Mouse (Mus musculus) neural tube, embryonic 12.5 days (tissue): ENCODE results near the gene Usp2. TPM values are rescaled to one million over a fixed set of nuclear protein-coding genes. Genes with fewer than 3 reads are reported as not detected.

Experiments
- ATAC-seq: fragments of 200-750 bp; cut with Nextera tagmentation; 2 replicates; pipeline ENCODE4 v1.8.0; 2017; ENCODE audit warnings: low read depth, mild to moderate bottlenecking, moderate TSS enrichment, moderate library complexity; ENCODE audit not compliant: low FRiP score
- H3K27ac ChIP-seq: fragments of 300-500 bp; sonication (generic); 2 replicates; pipeline ENCODE4 v1.5.1; 2016
- H3K27me3 ChIP-seq: fragments of 300-500 bp; sonication (generic); replicated peaks from 2 replicates; pipeline ENCODE4 v1.6.1; 2016; ENCODE audit warnings: mild to moderate bottlenecking
- H3K36me3 ChIP-seq: fragments of 300-500 bp; sonication (generic); 2 replicates; pipeline ENCODE4 v1.6.1; 2016; ENCODE audit warnings: mild to moderate bottlenecking
- H3K4me1 ChIP-seq: fragments of 300-500 bp; sonication (generic); 2 replicates; pipeline ENCODE4 v1.6.1; 2016
- H3K4me2 ChIP-seq: fragments of 300-500 bp; sonication (generic); replicated peaks from 2 replicates; pipeline ENCODE4 v1.6.1; 2016; ENCODE audit warnings: mild to moderate bottlenecking
- H3K4me3 ChIP-seq: fragments of 300-500 bp; sonication (generic); 2 replicates; pipeline ENCODE4 v1.5.1; 2016
- H3K9ac ChIP-seq: fragments of 300-500 bp; sonication (generic); 2 replicates; pipeline ENCODE4 v1.6.1; 2016; ENCODE audit warnings: mild to moderate bottlenecking
- H3K9me3 ChIP-seq: fragments of 300-500 bp; sonication (generic); 2 replicates; pipeline ENCODE4 v1.6.1; 2016; ENCODE audit warnings: mild to moderate bottlenecking
- WGBS: fragments of 180-500 bp; shearing (Covaris S2); methylation state at CpG from one replicate; pipeline ENCODE4 v1.1.7; 2016; 5-methylcytosine and 5-hydroxymethylcytosine counted together
- polyA plus RNA-seq: library from polyadenylated mRNA; unstranded; fragments of >200 nt; fragmentation: Nextera tagmentation; extraction: Ambion mirVana; gene quantifications from 2 replicates; pipeline ENCODE4 v1.2.1, GENCODE M21; 2016

Usp2 gene
- polyA plus RNA-seq, result 9.1 and 9.3 TPM in 2 replicates

- peak within 1 kb of the TSS; percentile 43 for H3K4me3 ChIP-seq
- WGBS, result under 1% methylated on average over 38 of the region's 38 CpGs
- H3K27ac ChIP-seq, result no peak within 1 kb of the TSS
- ATAC-seq, result peak; percentile 96
- H3K4me2 ChIP-seq, result peak within 1 kb of the TSS; percentile 79
- H3K9ac ChIP-seq, result peak within 1 kb of the TSS; percentile 48
- no peaks in the 10 kb centered on the region for H3K27me3 ChIP-seq
- no peaks in the 10 kb centered on the region for H3K36me3 ChIP-seq
- no peaks in the 10 kb centered on the region for H3K9me3 ChIP-seq
- H3K4me1 ChIP-seq, result peaks cover 24% of the 10 kb centered on the region
Observed at GRCm38 (mm10) chr9:44066785-44067225, at the start of gene Usp2. Gene Usp2, plus strand, starts transcription at chr9:44067021.

- no peaks in the 10 kb centered on the region for H3K27me3 ChIP-seq
- WGBS, result 80% methylated on average over 5 of the region's 5 CpGs
- no peak overlapping the region for H3K27ac ChIP-seq
- no peak overlapping the region for H3K4me3 ChIP-seq
- no peak overlapping the region for H3K9ac ChIP-seq
- no peak overlapping the region for H3K4me2 ChIP-seq
- H3K9me3 ChIP-seq, result no peaks in the 10 kb centered on the region
- no peak for ATAC-seq
- no peaks in the 10 kb centered on the region for H3K36me3 ChIP-seq
- no peaks in the 10 kb centered on the region for H3K4me1 ChIP-seq
Observed at GRCm38 (mm10) chr9:44017846-44018245, 49.0 kb upstream of the Usp2 start.

GRCm38 (mm10) chr9:44020001-44020400 lies 46.8 kb upstream of the Usp2 start:
- Histone ChIP-seq H3K4me2 (no peak overlapping the region), H3K9ac (no peak overlapping the region), H3K4me3 (no peak overlapping the region), H3K4me1 (no peaks in the 10 kb centered on the region), H3K27ac (no peak overlapping the region), H3K36me3 (no peaks in the 10 kb centered on the region), H3K9me3 (no peaks in the 10 kb centered on the region), H3K27me3 (no peaks in the 10 kb centered on the region)
- ATAC-seq, result no peak
- 85% methylated on average over 7 of the region's 7 CpGs for WGBS

GRCm38 (mm10) chr9:44022100-44022847 lies 44.5 kb upstream of the Usp2 start:
- Histone ChIP-seq H3K9ac (no peak overlapping the region), H3K36me3 (no peaks in the 10 kb centered on the region), H3K4me3 (no peak overlapping the region), H3K27ac (no peak overlapping the region), H3K27me3 (no peaks in the 10 kb centered on the region), H3K9me3 (no peaks in the 10 kb centered on the region), H3K4me2 (no peak overlapping the region), H3K4me1 (no peaks in the 10 kb centered on the region)
- WGBS, result 69% methylated on average over 8 of the region's 8 CpGs
- no peak for ATAC-seq

- no peaks in the 10 kb centered on the region for H3K27me3 ChIP-seq
- no peak overlapping the region for H3K4me3 ChIP-seq
- no peak overlapping the region for H3K4me2 ChIP-seq
- no peak overlapping the region for H3K9ac ChIP-seq
- 77% methylated on average over 3 of the region's 3 CpGs for WGBS
- no peaks in the 10 kb centered on the region for H3K36me3 ChIP-seq
- no peaks in the 10 kb centered on the region for H3K9me3 ChIP-seq
- H3K4me1 ChIP-seq, result no peaks in the 10 kb centered on the region
- no peak overlapping the region for H3K27ac ChIP-seq
- ATAC-seq, result no peak
Observed at GRCm38 (mm10) chr9:44024096-44024495, 42.7 kb upstream of the Usp2 start.

- H3K27me3 ChIP-seq, result no peaks in the 10 kb centered on the region
- no peaks in the 10 kb centered on the region for H3K4me1 ChIP-seq
- H3K27ac ChIP-seq, result no peak overlapping the region
- H3K9me3 ChIP-seq, result no peaks in the 10 kb centered on the region
- WGBS, result 68% methylated on average over 5 of the region's 5 CpGs
- H3K4me3 ChIP-seq, result no peak overlapping the region
- H3K9ac ChIP-seq, result no peak overlapping the region
- no peak overlapping the region for H3K4me2 ChIP-seq
- H3K36me3 ChIP-seq, result no peaks in the 10 kb centered on the region
- no peak for ATAC-seq
Observed at GRCm38 (mm10) chr9:44029580-44030236, 37.1 kb upstream of the Usp2 start.

- Histone ChIP-seq H3K9me3 (no peaks in the 10 kb centered on the region), H3K4me3 (no peak overlapping the region), H3K9ac (no peak overlapping the region), H3K27ac (no peak overlapping the region), H3K4me1 (no peaks in the 10 kb centered on the region), H3K27me3 (no peaks in the 10 kb centered on the region), H3K36me3 (no peaks in the 10 kb centered on the region), H3K4me2 (no peak overlapping the region)
- WGBS, result 90% methylated on average over 4 of the region's 4 CpGs
- no peak for ATAC-seq
Observed at GRCm38 (mm10) chr9:44030646-44031045, 36.2 kb upstream of the Usp2 start.

- Histone ChIP-seq H3K4me3 (no peak overlapping the region), H3K4me2 (no peak overlapping the region), H3K27me3 (no peaks in the 10 kb centered on the region), H3K9me3 (no peaks in the 10 kb centered on the region), H3K9ac (no peak overlapping the region), H3K36me3 (no peaks in the 10 kb centered on the region), H3K4me1 (no peaks in the 10 kb centered on the region), H3K27ac (no peak overlapping the region)
- 90% methylated on average over 5 of the region's 5 CpGs for WGBS
- no peak for ATAC-seq
Observed at GRCm38 (mm10) chr9:44031079-44031478, 35.7 kb upstream of the Usp2 start.

GRCm38 (mm10) chr9:44031946-44032345 lies 34.9 kb upstream of the Usp2 start:
- H3K36me3 ChIP-seq, result no peaks in the 10 kb centered on the region
- no peak overlapping the region for H3K4me3 ChIP-seq
- 85% methylated on average over 4 of the region's 4 CpGs for WGBS
- no peak overlapping the region for H3K27ac ChIP-seq
- H3K4me2 ChIP-seq, result no peak overlapping the region
- H3K27me3 ChIP-seq, result no peaks in the 10 kb centered on the region
- no peaks in the 10 kb centered on the region for H3K9me3 ChIP-seq
- no peak for ATAC-seq
- no peaks in the 10 kb centered on the region for H3K4me1 ChIP-seq
- H3K9ac ChIP-seq, result no peak overlapping the region

GRCm38 (mm10) chr9:44033317-44033716 lies 33.5 kb upstream of the Usp2 start:
- WGBS, result 93% methylated on average over 5 of the region's 5 CpGs
- Histone ChIP-seq H3K27ac (no peak overlapping the region), H3K4me3 (no peak overlapping the region), H3K9me3 (no peaks in the 10 kb centered on the region), H3K27me3 (no peaks in the 10 kb centered on the region), H3K36me3 (no peaks in the 10 kb centered on the region), H3K9ac (no peak overlapping the region), H3K4me2 (no peak overlapping the region), H3K4me1 (no peaks in the 10 kb centered on the region)
- ATAC-seq, result no peak

GRCm38 (mm10) chr9:44033957-44034727 lies 32.7 kb upstream of the Usp2 start:
- H3K27me3 ChIP-seq, result no peaks in the 10 kb centered on the region
- H3K4me1 ChIP-seq, result no peaks in the 10 kb centered on the region
- H3K36me3 ChIP-seq, result no peaks in the 10 kb centered on the region
- no peak for ATAC-seq
- H3K9ac ChIP-seq, result no peak overlapping the region
- 72% methylated on average over 13 of the region's 13 CpGs for WGBS
- no peaks in the 10 kb centered on the region for H3K9me3 ChIP-seq
- no peak overlapping the region for H3K4me2 ChIP-seq
- no peak overlapping the region for H3K4me3 ChIP-seq
- no peak overlapping the region for H3K27ac ChIP-seq

- no peak overlapping the region for H3K4me3 ChIP-seq
- WGBS, result 91% methylated on average over 5 of the region's 5 CpGs
- no peak for ATAC-seq
- no peak overlapping the region for H3K9ac ChIP-seq
- H3K27me3 ChIP-seq, result peaks cover 10% of the 10 kb centered on the region
- no peaks in the 10 kb centered on the region for H3K36me3 ChIP-seq
- H3K4me2 ChIP-seq, result no peak overlapping the region
- H3K9me3 ChIP-seq, result no peaks in the 10 kb centered on the region
- H3K27ac ChIP-seq, result no peak overlapping the region
- no peaks in the 10 kb centered on the region for H3K4me1 ChIP-seq
Observed at GRCm38 (mm10) chr9:44037106-44037505, 29.7 kb upstream of the Usp2 start.
